8 mouse cellular contexts compared by ENCODE assay signal in the genomic region with DNA sequence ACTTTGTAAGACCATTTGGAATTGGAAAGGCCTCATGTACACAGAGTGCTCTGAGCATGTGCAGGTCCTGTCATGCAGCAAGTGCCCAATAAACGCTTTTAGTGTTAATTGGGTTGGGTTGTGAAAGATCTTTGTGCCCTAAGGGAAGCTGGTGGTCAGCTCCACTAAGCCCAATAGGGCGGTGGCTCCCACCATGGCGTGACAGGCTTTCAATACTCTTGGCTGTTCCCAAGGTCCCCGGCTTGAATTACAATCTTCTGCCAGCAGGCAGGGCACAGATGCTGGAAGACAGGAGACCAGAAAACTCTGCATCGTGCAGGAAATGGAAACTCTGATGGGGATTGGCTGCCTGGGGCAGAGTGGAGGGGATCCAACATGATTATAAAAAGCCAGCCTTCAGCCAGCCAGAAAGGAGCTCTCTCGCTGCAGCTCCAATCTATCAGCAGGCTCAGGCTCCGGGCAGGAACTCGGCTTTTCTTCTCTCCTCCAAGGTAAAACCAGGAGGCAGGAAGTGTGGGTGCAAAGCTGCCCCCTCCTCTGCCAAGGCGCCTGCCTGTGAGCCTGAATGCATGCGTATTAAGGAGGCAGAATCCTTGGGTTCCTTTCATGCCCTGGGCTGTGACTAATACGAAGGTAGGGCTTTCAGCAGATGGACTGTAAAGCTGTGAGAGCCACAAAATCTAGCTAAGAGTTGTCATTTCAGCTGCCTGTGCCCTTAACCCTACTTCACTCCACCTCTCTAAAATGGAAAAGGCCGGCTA. TPM values are rescaled to one million over a fixed set of nuclear protein-coding genes. Genes with fewer than 3 reads are reported as not detected.
DNase-seq lines count a peak whose midpoint lies in the region; ATAC-seq and TF ChIP-seq lines count a peak whose summit lies in the region.

No protein-coding gene starts in this region.

- ATAC-seq in lung, postnatal 0 days: peak; percentile 34; the same call in 1 of the 2 replicates
- no peak for ATAC-seq in forebrain, embryonic 11.5 days (replicated peaks; ENCODE audit: low FRiP score)
- peak; percentile 87 for ATAC-seq in hindbrain, embryonic 16.5 days

- no peak for TF ChIP-seq EP300 in lung, postnatal 0 days (IDR thresholded peaks at IDR 0.05)

- no peaks in the 10 kb centered on the region for H3K4me1 ChIP-seq in lung, postnatal 0 days (ENCODE audit: insufficient read depth, low read depth, low read length)
- H3K4me1 ChIP-seq in forebrain, embryonic 11.5 days (replicated peaks; ENCODE audit: control insufficient read depth, insufficient read depth, low read length): no peaks in the 10 kb centered on the region; the same call in 1 of the 2 replicates
- peaks cover 12% of the 10 kb centered on the region for H3K4me1 ChIP-seq in hindbrain, embryonic 16.5 days (ENCODE audit: control insufficient read depth, insufficient read depth, low read depth, low read length)

- H3K27me3 ChIP-seq in lung, postnatal 0 days (replicated peaks; ENCODE audit: insufficient read depth, low read length): no peaks in the 10 kb centered on the region
- no peaks in the 10 kb centered on the region for H3K27me3 ChIP-seq in forebrain, embryonic 11.5 days (ENCODE audit: control insufficient read depth, insufficient read depth, low read length)
- no peaks in the 10 kb centered on the region; the same call in 1 of the 2 replicates for H3K27me3 ChIP-seq in hindbrain, embryonic 16.5 days (replicated peaks; ENCODE audit: control insufficient read depth, insufficient read depth, low read length)

- H3K9me3 ChIP-seq in lung, postnatal 0 days (ENCODE audit: low read length): no peaks in the 10 kb centered on the region
- no peaks in the 10 kb centered on the region for H3K9me3 ChIP-seq in forebrain, embryonic 11.5 days (ENCODE audit: control insufficient read depth, low read length)
- H3K9me3 ChIP-seq in hindbrain, embryonic 16.5 days (ENCODE audit: control insufficient read depth, low read length): no peaks in the 10 kb centered on the region

- H3K36me3 ChIP-seq in lung, postnatal 0 days (ENCODE audit: insufficient read depth, low read length): no peaks in the 10 kb centered on the region
- no peaks in the 10 kb centered on the region for H3K36me3 ChIP-seq in forebrain, embryonic 11.5 days (ENCODE audit: control insufficient read depth, insufficient read depth, low read length)
- H3K36me3 ChIP-seq in hindbrain, embryonic 16.5 days (ENCODE audit: control insufficient read depth, insufficient read depth, low read length): no peaks in the 10 kb centered on the region

- 52% methylated on average over 12 of the region's 12 CpGs for WGBS in lung, postnatal 0 days
- WGBS in forebrain, embryonic 11.5 days: 61% methylated on average over 12 of the region's 12 CpGs
- WGBS in hindbrain, embryonic 16.5 days: 33% methylated on average over 12 of the region's 12 CpGs

- no peak overlapping the region for H3K9ac ChIP-seq in lung, postnatal 0 days (replicated peaks; ENCODE audit: low read depth)
- H3K9ac ChIP-seq in forebrain, embryonic 11.5 days (ENCODE audit: low read length): no peak overlapping the region
- H3K9ac ChIP-seq in hindbrain, embryonic 16.5 days (ENCODE audit: low read depth, low read length): peak overlapping the region; percentile 53

- H3K27ac ChIP-seq in lung, postnatal 0 days (ENCODE audit: low read length): no peak overlapping the region
- H3K27ac ChIP-seq in forebrain, embryonic 11.5 days (ENCODE audit: low read depth, low read length): 0 out of 2 replicates have a peak overlapping the region, but pooled peaks have one; percentile 12
- peak overlapping the region; percentile 86 for H3K27ac ChIP-seq in hindbrain, embryonic 16.5 days (ENCODE audit: low read depth, low read length)
- H3K27ac ChIP-seq in left cerebral cortex, adult 2 months: peak overlapping the region; percentile 85

- 0 out of 2 replicates have a peak, but pooled peaks have one; percentile 5 for TF ChIP-seq CTCF in lung, postnatal 0 days (IDR thresholded peaks at IDR 0.05)
- TF ChIP-seq CTCF in left cerebral cortex, adult 2 months (IDR thresholded peaks at IDR 0.05): no peak; the same call in 1 of the 2 replicates

- intact Hi-C loops in left cerebral cortex, adult 2 months (cut with DNase I): loop anchor here (5.0 kb wide), 1 partner anchor 274 kb away; a partner anchor contains a TSS

- DNase-seq in lung, postnatal 0 days (ENCODE audit: low spot score): no peak
- DNase-seq in lung, postnatal 14 days: no peak
- peak; percentile 53 for DNase-seq in forebrain, embryonic 11.5 days (ENCODE audit: low spot score)
- peak; percentile 39 to 51 for DNase-seq in left cerebral cortex, adult 2 months (ENCODE audit: extremely low spot score in 1 of 2, low spot score in 2 of 2)
- peak; percentile 71 for DNase-seq in right cerebral cortex, adult 18-20 months
- no peak for DNase-seq in thymus, postnatal 10 days (ENCODE audit: low spot score in 2 of 2)
- no peak for DNase-seq in thymus, postnatal 0 days (ENCODE audit: low spot score)

- no peak overlapping the region for H3K4me3 ChIP-seq in lung, postnatal 0 days (ENCODE audit: low read depth, low read length)
- no peak overlapping the region for H3K4me3 ChIP-seq in forebrain, embryonic 11.5 days (ENCODE audit: low read depth, low read length)
- no peak overlapping the region; the same call in 1 of the 2 replicates for H3K4me3 ChIP-seq in hindbrain, embryonic 16.5 days (ENCODE audit: low read length)
- no peak overlapping the region for H3K4me3 ChIP-seq in left cerebral cortex, adult 2 months

- H3K4me2 ChIP-seq in lung, postnatal 0 days (replicated peaks; ENCODE audit: low read depth, low read length): no peak overlapping the region
- H3K4me2 ChIP-seq in forebrain, embryonic 11.5 days (ENCODE audit: low read depth, low read length, severe bottlenecking): no peak overlapping the region
- peak overlapping the region; percentile 41 for H3K4me2 ChIP-seq in hindbrain, embryonic 16.5 days (ENCODE audit: low read length)

RNA-seq across cellular contexts. Expression of a gene that starts 16.0 kb away (rescaled TPM):
- 53.9 and 57.6 TPM in 2 replicates for polyA plus RNA-seq in lung, postnatal 0 days (2015; fragmentation: Nextera tagmentation; extraction: Ambion mirVana)
- 28.1 and 31.4 TPM in 2 replicates for polyA plus RNA-seq in forebrain, embryonic 11.5 days (2014; fragmentation: Nextera tagmentation; extraction: Ambion mirVana)
- 33.5 and 40.6 TPM in 2 replicates for polyA plus RNA-seq in hindbrain, embryonic 16.5 days (2015; fragmentation: Nextera tagmentation; extraction: Ambion mirVana)
- 10 to 100 TPM; 47.6 to 49.9 TPM for total RNA-seq in left cerebral cortex, adult 2 months (2021)
- polyA plus RNA-seq in thymus, postnatal 0 days (2015; fragmentation: Nextera tagmentation; extraction: Ambion mirVana): 45.4 and 52.4 TPM in 2 replicates

RNA-seq across cellular contexts. Expression of a gene that starts 35.5 kb away (rescaled TPM):
- 4.0 and 4.7 TPM in 2 replicates for polyA plus RNA-seq in lung, postnatal 0 days (2015; fragmentation: Nextera tagmentation; extraction: Ambion mirVana)
- polyA plus RNA-seq in forebrain, embryonic 11.5 days (2014; fragmentation: Nextera tagmentation; extraction: Ambion mirVana): 0.13 TPM in 1 of 2 replicates, not detected in the other
- 0.16 and 0.23 TPM in 2 replicates for polyA plus RNA-seq in hindbrain, embryonic 16.5 days (2015; fragmentation: Nextera tagmentation; extraction: Ambion mirVana)
- under 1 TPM; 0.23 TPM for total RNA-seq in left cerebral cortex, adult 2 months (2021)
- 6.0 and 7.8 TPM in 2 replicates for polyA plus RNA-seq in thymus, postnatal 0 days (2015; fragmentation: Nextera tagmentation; extraction: Ambion mirVana)

RNA-seq across cellular contexts. Expression of a gene that starts 54.1 kb away (rescaled TPM):
- polyA plus RNA-seq in lung, postnatal 0 days (2015; fragmentation: Nextera tagmentation; extraction: Ambion mirVana): 80.8 and 85.9 TPM in 2 replicates
- polyA plus RNA-seq in forebrain, embryonic 11.5 days (2014; fragmentation: Nextera tagmentation; extraction: Ambion mirVana): 82.3 and 83.8 TPM in 2 replicates
- 151 and 156 TPM in 2 replicates for polyA plus RNA-seq in hindbrain, embryonic 16.5 days (2015; fragmentation: Nextera tagmentation; extraction: Ambion mirVana)
- total RNA-seq in left cerebral cortex, adult 2 months (2021): 100 to 1,000 TPM; 101 to 110 TPM
- polyA plus RNA-seq in thymus, postnatal 0 days (2015; fragmentation: Nextera tagmentation; extraction: Ambion mirVana): 36.0 and 37.2 TPM in 2 replicates

Comparison
In these comparisons a context has a peak if more than half of its experiments do, and no peak if none do; other contexts are left out.
1. DNase-seq: peak in forebrain, embryonic 11.5 days (single experiment), left cerebral cortex, adult 2 months (2 of 2) and right cerebral cortex, adult 18-20 months (single experiment); none in lung, postnatal 0 days (single experiment), lung, postnatal 14 days (single experiment), thymus, postnatal 10 days (0 of 2) and thymus, postnatal 0 days (single experiment).